Mouse (Mus musculus): ENCODE measurements around the gene Arfgap2. TPM values are rescaled to one million over a fixed set of nuclear protein-coding genes. Genes with fewer than 3 reads are reported as not detected.

The Arfgap2 gene
- polyA plus RNA-seq (2014; fragmentation: Illumina TruSeq; extraction: RNeasy Lipid Tissue Mini Kit (QIAGEN cat#74804); ENCODE audit: low read depth, low replicate concordance) = 25.7 TPM

GRCm38 (mm10) chr2:91264711-91265681, at the start of gene Arfgap2:
Gene Arfgap2, plus strand, starts transcription at chr2:91264974.

GRCm38 (mm10) chr2:91236601-91237510, 27.9 kb upstream of the Arfgap2 start, which contains the start of gene Ddb2:
Gene Ddb2, minus strand, starts transcription at chr2:91236982.

GRCm38 (mm10) chr2:91255661-91256150, 9.1 kb upstream of the Arfgap2 start, which contains the start of gene Pacsin3:
Gene Pacsin3, plus strand, starts transcription at chr2:91255954.

Other genes with a start within 250 kb of the Arfgap2 start
- gene Rapsn, start 229.4 kb upstream of the Arfgap2 start, polyA plus RNA-seq (2014; fragmentation: Illumina TruSeq; extraction: RNeasy Lipid Tissue Mini Kit (QIAGEN cat#74804); ENCODE audit: low read depth, low replicate concordance) = not detected
- gene Psmc3, start 211.0 kb upstream of the Arfgap2 start, polyA plus RNA-seq (2014; fragmentation: Illumina TruSeq; extraction: RNeasy Lipid Tissue Mini Kit (QIAGEN cat#74804); ENCODE audit: low read depth, low replicate concordance) = 142 TPM
- 5.1 TPM for gene Slc39a13, start 194.6 kb upstream of the Arfgap2 start, polyA plus RNA-seq (2014; fragmentation: Illumina TruSeq; extraction: RNeasy Lipid Tissue Mini Kit (QIAGEN cat#74804); ENCODE audit: low read depth, low replicate concordance)
- not detected for gene Spi1, start 182.6 kb upstream of the Arfgap2 start, polyA plus RNA-seq (2014; fragmentation: Illumina TruSeq; extraction: RNeasy Lipid Tissue Mini Kit (QIAGEN cat#74804); ENCODE audit: low read depth, low replicate concordance)
- not detected for gene Mybpc3, start 146.8 kb upstream of the Arfgap2 start, polyA plus RNA-seq (2014; fragmentation: Illumina TruSeq; extraction: RNeasy Lipid Tissue Mini Kit (QIAGEN cat#74804); ENCODE audit: low read depth, low replicate concordance)
- gene Madd, start 81.1 kb upstream of the Arfgap2 start, polyA plus RNA-seq (2014; fragmentation: Illumina TruSeq; extraction: RNeasy Lipid Tissue Mini Kit (QIAGEN cat#74804); ENCODE audit: low read depth, low replicate concordance) = 4.2 TPM
- 0.87 TPM for gene Nr1h3, start 62.1 kb upstream of the Arfgap2 start, polyA plus RNA-seq (2014; fragmentation: Illumina TruSeq; extraction: RNeasy Lipid Tissue Mini Kit (QIAGEN cat#74804); ENCODE audit: low read depth, low replicate concordance)
- 70.3 TPM for gene Acp2, start 62.1 kb upstream of the Arfgap2 start, polyA plus RNA-seq (2014; fragmentation: Illumina TruSeq; extraction: RNeasy Lipid Tissue Mini Kit (QIAGEN cat#74804); ENCODE audit: low read depth, low replicate concordance)
- 13.6 TPM for gene Ddb2, start 28.0 kb upstream of the Arfgap2 start, polyA plus RNA-seq (2014; fragmentation: Illumina TruSeq; extraction: RNeasy Lipid Tissue Mini Kit (QIAGEN cat#74804); ENCODE audit: low read depth, low replicate concordance)
- 5.4 TPM for gene Pacsin3, start 9.0 kb upstream of the Arfgap2 start, polyA plus RNA-seq (2014; fragmentation: Illumina TruSeq; extraction: RNeasy Lipid Tissue Mini Kit (QIAGEN cat#74804); ENCODE audit: low read depth, low replicate concordance)
- 13.8 TPM for gene 1110051M20Rik, start 179.7 kb downstream of the Arfgap2 start, polyA plus RNA-seq (2014; fragmentation: Illumina TruSeq; extraction: RNeasy Lipid Tissue Mini Kit (QIAGEN cat#74804); ENCODE audit: low read depth, low replicate concordance)
- gene Lrp4, start 192.5 kb downstream of the Arfgap2 start, polyA plus RNA-seq (2014; fragmentation: Illumina TruSeq; extraction: RNeasy Lipid Tissue Mini Kit (QIAGEN cat#74804); ENCODE audit: low read depth, low replicate concordance) = 1.5 TPM

Data from adrenal gland, adult 10 weeks (tissue).